Mouse (Mus musculus) hindlimb bud, embryonic 11.5 days (tissue): Measurements from ENCODE around the gene Tmed6.
"Not testable (repeated sequence)": the region's sequence is repeated elsewhere in the genome, so short reads cannot be mapped to it uniquely, and the experiment has no call there.

Experiments
- DNase-seq: peaks from one replicate; pipeline ENCODE4 v3.0.0-alpha.2; 2012; ENCODE audit warnings: low read depth, low spot score; ENCODE audit errors: extremely low spot score

Gene Tmed6

GRCm38 (mm10) chr8:107076239-107076888 lies 10.9 kb upstream of the Tmed6 start:
- DNase-seq: no peak

DNA sequence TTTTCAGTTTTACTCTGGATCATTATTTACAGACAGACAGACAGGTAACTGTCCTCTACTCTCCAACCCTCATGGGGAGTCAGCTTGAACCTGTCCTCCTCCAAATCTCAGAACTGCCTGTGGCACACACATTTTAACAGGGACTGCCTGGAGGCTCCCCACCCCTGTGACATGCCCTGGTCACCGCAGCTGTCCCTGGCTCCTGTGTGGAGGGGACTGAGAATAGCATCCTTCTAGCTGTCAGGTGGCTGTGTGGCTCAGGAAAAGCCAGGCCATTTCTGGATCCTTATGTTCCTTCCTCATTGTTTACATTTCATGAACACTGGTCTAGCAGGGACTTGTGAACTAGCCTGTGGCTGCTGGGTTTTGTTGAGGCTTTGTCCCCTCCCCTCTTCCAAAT lies 8.7 kb upstream of the Tmed6 start:
- DNase-seq: no peak

GRCm38 (mm10) chr8:107073706-107074105 lies 8.3 kb upstream of the Tmed6 start:
- no peak for DNase-seq

- no peak for DNase-seq
Observed at GRCm38 (mm10) chr8:107062613-107063012, 2.8 kb downstream of the Tmed6 start.

DNA sequence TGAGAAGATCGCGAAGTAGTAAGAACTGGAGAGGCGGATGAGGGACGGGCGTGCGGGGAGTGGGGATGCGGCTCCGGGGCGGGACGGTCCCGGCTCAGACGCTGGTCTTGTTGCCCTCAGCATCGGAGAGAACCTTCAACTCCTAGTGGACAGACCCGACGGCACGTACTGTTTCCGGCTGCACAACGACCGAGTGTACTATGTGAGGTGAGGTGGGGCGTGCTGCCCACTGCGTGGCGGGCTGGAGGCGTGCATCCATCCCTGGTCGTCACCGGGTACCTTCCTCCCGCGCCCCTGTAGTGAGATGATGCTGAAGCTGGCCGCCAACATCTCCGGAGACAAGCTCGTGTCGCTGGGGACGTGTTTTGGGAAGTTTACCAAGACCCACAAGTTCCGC lies 8.5 kb downstream of the Tmed6 start:
- DNase-seq: no peak

DNA sequence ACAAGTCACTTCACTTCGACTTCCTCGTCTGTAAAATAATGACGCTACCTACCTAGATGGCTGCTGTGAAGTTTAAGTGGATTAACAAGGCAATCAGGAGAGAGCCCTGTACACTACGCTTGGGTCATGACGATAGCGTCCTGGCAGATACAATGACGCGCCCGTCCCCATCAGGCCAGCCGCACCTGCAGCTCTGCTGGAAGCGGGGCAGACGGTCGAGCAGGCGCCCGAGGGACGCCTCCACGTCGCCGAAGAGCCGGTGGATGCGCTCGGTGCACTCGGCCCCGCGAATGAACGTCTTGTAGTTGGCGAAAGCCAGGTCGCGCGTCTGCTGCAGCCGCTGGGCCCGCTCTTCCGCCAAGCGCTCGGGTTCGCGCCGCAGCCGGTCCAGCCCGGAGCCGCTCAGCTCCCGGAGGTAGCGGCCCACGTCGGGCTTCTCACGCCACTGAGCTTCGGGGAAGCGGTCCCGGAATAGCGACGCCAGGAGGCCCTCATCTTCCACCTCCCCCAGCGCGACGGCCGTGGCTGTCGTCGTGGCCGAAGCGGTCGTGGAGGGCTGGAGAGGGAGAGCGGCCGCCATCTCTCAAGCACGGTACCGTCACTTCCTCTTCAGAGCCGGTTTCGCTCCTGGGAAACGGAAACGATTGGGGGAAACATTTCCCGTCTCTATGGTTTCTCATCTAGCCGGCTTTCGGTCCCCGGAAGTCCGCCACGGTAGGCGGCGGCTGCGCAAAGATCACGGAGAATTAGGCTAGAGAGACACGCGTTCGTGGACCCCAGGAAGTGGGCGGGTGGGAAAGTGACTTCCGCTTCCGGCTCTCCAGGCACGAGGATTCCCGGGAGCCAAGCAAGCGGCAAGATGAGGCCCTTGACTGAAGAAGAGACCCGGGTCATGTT lies 9.1 kb downstream of the Tmed6 start, which contains the start of the genes Cog8 and Nip7:
TSS of gene Cog8 (minus strand) at position 614 of the 897 bp plus-strand sequence.
TSS of gene Nip7 (plus strand) at position 802 of the 897 bp plus-strand sequence.
- peak; percentile 92 for DNase-seq

DNA sequence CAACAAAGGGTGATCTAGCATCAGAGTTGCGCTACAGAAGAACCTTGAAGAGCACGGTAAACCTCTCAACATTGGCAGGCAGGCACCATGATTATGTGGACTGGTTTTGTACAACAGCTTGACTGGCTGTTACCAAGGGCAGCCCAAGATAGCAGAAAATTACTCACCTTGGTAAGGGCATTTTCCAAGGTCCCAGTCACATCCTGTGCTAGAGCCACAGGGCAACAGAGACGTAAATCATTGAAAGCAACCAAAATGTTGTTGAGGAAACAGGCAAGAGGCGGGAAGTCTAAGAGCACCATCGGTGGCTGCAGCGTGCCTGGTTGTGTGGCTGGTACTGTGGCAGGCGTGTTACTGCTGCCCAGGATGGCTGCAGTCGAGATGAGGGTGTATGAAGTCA lies 13.4 kb downstream of the Tmed6 start:
- DNase-seq: no peak

DNA sequence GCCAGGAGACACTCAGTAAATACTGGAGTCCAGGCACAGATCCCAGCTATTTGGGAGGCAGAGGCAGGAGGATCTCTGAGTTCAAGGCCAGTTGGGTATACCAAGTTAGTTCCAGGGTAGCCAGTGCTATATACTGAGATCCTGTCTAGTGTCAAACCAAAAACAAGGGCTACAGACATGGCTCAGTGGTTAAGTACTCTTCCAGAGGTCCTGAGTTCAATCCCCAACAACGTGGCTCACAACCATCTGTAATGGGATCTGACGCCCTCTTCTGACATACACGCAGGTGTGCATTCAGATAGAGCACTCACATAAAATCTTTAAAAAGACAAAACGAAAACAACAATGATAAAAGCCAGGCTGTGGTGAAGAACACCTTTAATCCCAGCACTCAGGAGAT lies 16.0 kb downstream of the Tmed6 start:
- DNase-seq: no peak

- DNase-seq: no peak
Observed at GRCm38 (mm10) chr8:107048061-107048941, 17.1 kb downstream of the Tmed6 start, which contains the start of gene Pdf. Pdf (minus strand) TSS chr8:107048614.

DNA sequence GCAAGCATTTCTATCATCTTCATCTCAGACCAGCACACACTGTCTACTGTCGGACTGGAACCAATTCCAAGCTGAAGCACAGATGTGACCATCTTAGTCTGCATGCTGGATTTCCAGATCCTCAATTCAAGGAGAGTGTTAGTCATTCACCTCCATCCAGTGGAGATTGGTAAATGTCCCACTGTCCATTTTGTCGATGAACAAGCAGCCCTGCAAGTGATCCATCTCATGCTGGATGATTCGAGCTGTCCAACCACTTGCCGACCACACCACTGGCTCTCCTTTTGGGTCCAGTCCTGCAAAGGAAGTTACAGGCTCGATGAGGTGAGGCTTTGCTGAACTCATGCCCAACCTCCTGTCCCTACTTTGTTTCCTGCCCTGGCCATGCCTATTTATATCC lies 18.5 kb downstream of the Tmed6 start:
- no peak for DNase-seq

GRCm38 (mm10) chr8:107045478-107045877 lies 20.0 kb downstream of the Tmed6 start:
- DNase-seq: no peak

GRCm38 (mm10) chr8:107040632-107041031 lies 24.8 kb downstream of the Tmed6 start:
- no peak for DNase-seq

- no peak for DNase-seq
Observed at GRCm38 (mm10) chr8:107036626-107037025, 28.8 kb downstream of the Tmed6 start.

- DNase-seq: no peak
Observed at GRCm38 (mm10) chr8:107035641-107036040, 29.8 kb downstream of the Tmed6 start.

DNA sequence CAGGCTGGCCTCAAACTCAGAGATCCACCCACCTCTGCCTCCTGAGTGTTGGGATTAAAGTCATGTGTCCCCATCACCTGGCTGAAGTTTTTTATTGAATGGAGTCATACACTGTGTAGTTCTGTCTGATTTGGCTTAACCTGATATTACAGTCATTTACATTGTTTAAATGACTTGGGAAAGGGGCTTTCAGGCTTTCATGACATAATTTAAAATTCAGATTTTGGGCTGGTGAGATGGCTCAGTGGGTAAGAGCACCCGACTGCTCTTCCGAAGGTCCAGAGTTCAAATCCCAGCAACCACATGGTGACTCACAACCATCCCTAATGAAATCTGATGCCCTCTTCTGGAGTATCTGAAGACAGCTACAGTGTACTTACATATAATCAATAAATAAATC lies 31.8 kb downstream of the Tmed6 start:
- not testable (repeated sequence) for DNase-seq

DNA sequence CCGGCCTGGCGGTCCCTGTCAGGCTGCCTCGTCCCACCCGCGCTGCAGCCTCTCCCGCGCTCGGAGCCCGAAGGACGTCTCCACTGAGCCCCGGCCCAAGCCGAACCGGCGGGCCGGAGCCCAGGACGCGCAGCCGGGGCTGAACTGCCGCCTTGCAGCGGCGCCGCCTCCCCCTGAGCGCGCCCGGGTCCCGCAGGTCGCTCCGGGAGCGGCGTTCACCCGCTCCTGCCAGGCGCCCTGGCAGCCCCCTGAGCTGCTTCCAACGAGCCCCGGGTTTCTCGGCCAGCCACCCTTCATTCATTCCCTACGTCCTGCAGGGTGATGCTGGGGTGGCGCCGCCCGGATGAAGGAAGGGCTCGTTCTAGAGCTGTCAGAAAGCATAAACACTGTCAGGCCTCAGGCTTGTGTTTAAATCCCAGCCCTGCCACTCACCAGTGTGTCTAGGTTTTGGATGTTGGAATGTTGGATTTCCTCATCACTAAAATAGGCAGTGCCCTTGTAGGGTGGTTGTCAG lies 33.8 kb downstream of the Tmed6 start:
- no peak for DNase-seq

DNA sequence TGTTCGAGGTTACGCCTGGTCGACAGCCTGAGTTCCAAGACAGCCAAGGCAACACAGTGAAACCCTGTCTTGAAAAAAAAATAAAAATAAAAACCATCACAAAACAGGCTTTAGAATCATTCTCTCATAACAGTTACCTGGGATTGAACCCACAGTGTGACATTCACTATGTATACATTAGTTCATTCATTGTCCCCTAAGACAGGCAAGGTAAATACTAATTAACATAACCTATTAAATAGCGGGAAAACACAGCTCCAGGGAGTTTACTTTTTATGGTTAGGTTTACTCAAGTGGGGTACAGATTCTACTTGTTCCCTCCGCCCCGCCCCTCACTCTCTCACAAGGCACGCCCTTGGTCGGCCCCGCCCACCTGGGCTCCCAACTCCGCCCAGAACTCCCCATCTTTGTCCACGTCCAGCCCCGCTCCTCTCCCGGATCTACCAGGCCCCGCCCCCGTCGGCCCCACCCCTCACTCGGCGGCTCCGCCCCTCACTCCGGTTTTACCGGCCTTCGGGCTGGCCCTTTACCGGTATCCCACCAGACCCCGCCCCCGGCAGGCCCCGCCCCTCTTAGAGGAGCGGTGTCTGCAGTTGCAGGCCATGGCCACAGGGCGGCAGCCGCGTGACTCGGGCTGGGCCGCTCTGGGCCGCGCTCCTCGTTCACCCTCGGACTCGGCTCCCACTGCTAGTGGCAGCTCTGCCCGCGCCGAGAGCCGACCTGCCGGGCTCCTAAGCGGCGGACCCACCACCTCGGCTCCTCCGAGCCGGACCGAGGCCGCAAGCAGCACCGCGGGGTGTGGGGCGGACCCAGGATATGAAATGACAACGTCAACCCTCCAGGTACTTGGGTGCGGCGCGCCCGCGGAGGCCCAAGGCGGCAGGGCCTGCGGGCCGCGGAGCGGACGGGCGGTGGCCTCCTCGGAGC lies 34.5 kb downstream of the Tmed6 start, which contains the start of gene Vps4a:
TSS of gene Vps4a (plus strand) at position 573 of the 927 bp plus-strand sequence.
- DNase-seq: peak; percentile 54

- DNase-seq: no peak
Observed at GRCm38 (mm10) chr8:107030058-107030457, 35.4 kb downstream of the Tmed6 start.

DNA sequence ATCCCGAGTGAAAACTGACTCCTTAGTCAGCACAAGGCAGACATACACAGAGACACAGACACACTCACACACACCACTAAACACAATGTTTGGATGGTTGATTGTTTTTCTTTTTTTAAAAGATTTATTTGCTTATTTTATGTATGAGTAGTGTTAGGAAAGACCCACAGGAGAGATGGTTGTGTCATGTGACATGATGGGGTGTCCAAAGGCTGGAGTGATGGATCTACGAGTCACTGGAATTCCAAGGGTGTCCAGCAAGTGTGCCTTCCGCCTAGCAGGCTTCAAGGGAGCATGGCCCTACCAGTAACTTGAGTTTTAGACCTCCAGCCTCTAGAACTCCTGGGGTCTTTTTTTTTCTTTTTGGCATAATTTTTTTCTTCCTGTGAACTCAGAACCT lies 36.1 kb downstream of the Tmed6 start:
- no peak for DNase-seq

- no peak for DNase-seq
Observed at GRCm38 (mm10) chr8:107023479-107023878, 42.0 kb downstream of the Tmed6 start.
